In genomic region chr9:14348416-14348815, GRCm38 (mm10) we compare ENCODE assay signal across 9 mouse cellular contexts. TPM values are rescaled to one million over a fixed set of nuclear protein-coding genes. Genes with fewer than 3 reads are reported as not detected.
DNase-seq lines count a peak whose midpoint lies in the region; ATAC-seq and TF ChIP-seq lines count a peak whose summit lies in the region.
"Had no signal": no experiment of that assay in that cellular context is flagged by ENCODE, and none has a peak within 500 bp of the region (broad histone marks: within the 10 kb centered on the region; RNA-seq: fewer than 3 reads in every experiment).

No protein-coding gene starts in this region.

- WGBS in heart, adult 2 months, result 65% methylated on average over 4 of the region's 4 CpGs
- WGBS in heart, embryonic 12.5 days, result 55% methylated on average over 4 of the region's 4 CpGs

- DNase-seq in heart, adult 2 months, result peak; percentile 11 to 27
- DNase-seq in B cell, adult 2 months, result peak; percentile 57
- DNase-seq in ZHBTc4 (ENCODE audit: low read depth, low spot score), result peak; percentile 62
- peak; percentile 26 for DNase-seq in kidney, postnatal 14 days
- DNase-seq in spleen, postnatal 4 days (ENCODE audit: low spot score in 2 of 2), result peak; percentile 47 to 74
- no peak for DNase-seq in cerebellum, adult 11-12 months

- no peak for ATAC-seq in heart, embryonic 12.5 days (ENCODE audit: insufficient number of reproducible peaks, low FRiP score)
- no peak for ATAC-seq in monocyte, adult 5-6 weeks (replicated peaks; ENCODE audit: insufficient number of reproducible peaks, low FRiP score, low TSS enrichment, poor library complexity, severe bottlenecking)

- H3K36me3 ChIP-seq in heart, adult 2 months (ENCODE audit: control insufficient read depth, insufficient read depth, low read length), result no peaks in the 10 kb centered on the region
- no peaks in the 10 kb centered on the region for H3K36me3 ChIP-seq in heart, embryonic 12.5 days
- H3K36me3 ChIP-seq: limb, embryonic 12.5 days had no signal

- H3K9me3 ChIP-seq in heart, embryonic 12.5 days (replicated peaks), result no peaks in the 10 kb centered on the region
- H3K9me3 ChIP-seq: limb, embryonic 12.5 days had no signal

- peak; percentile 89 for TF ChIP-seq CTCF in heart, adult 2 months (IDR thresholded peaks at IDR 0.05)

- no peaks in the 10 kb centered on the region for H3K4me1 ChIP-seq in heart, adult 2 months (ENCODE audit: control insufficient read depth, insufficient read depth, low read length)
- no peaks in the 10 kb centered on the region for H3K4me1 ChIP-seq in heart, embryonic 12.5 days (replicated peaks)

- no peak overlapping the region for H3K4me2 ChIP-seq in heart, embryonic 12.5 days
- H3K4me2 ChIP-seq: limb, embryonic 12.5 days had no signal

- no peaks in the 10 kb centered on the region for H3K27me3 ChIP-seq in heart, adult 2 months (ENCODE audit: control insufficient read depth, insufficient read depth, low read length)
- H3K27me3 ChIP-seq in heart, embryonic 12.5 days (replicated peaks), result 0 out of 2 replicates have a peak, but pooled peaks cover 8% of the 10 kb centered on the region
- H3K27me3 ChIP-seq: limb, embryonic 12.5 days had no signal

- no peak overlapping the region for H3K27ac ChIP-seq in heart, adult 2 months
- no peak overlapping the region for H3K27ac ChIP-seq in heart, embryonic 12.5 days (ENCODE audit: poor library complexity, severe bottlenecking)
- H3K27ac ChIP-seq: limb, embryonic 12.5 days had no signal

- TF ChIP-seq POLR2A in heart, adult 2 months (IDR thresholded peaks at IDR 0.05; ENCODE audit: insufficient read depth, low read depth, low read length), result no peak

- H3K79me2 ChIP-seq in heart, adult 2 months (replicated peaks; ENCODE audit: control insufficient read depth, insufficient read depth, low read length), result no peaks in the 10 kb centered on the region

- intact Hi-C loops in heart, adult 2 months (cut with DNase I), result loop anchor here (2.0 to 5.0 kb wide), 2 partner anchors 38 to 349 kb away; no protein-coding TSS in a partner anchor

- H3K9ac ChIP-seq in heart, adult 2 months (ENCODE audit: low read depth, low read length), result no peak overlapping the region
- H3K9ac ChIP-seq in heart, embryonic 12.5 days, result no peak overlapping the region
- H3K9ac ChIP-seq: limb, embryonic 12.5 days had no signal

- no peak overlapping the region for H3K4me3 ChIP-seq in heart, adult 2 months
- H3K4me3 ChIP-seq in heart, embryonic 12.5 days, result no peak overlapping the region
- H3K4me3 ChIP-seq: limb, embryonic 12.5 days had no signal

- TF ChIP-seq EP300 in heart, adult 2 months (IDR thresholded peaks at IDR 0.05; ENCODE audit: insufficient read depth, low read depth, low read length), result no peak

RNA-seq across cellular contexts. Expression of gene Endod1, which starts 32.9 kb away (rescaled TPM):
- total RNA-seq in heart, adult 2 months (2021), result 1 to 10 TPM; 7.9 to 8.0 TPM
- 9.3 and 10.0 TPM in 2 replicates for polyA plus RNA-seq in heart, adult 2 months (2012; rRNA removed)
- 10.7 TPM in 2 replicates for polyA plus RNA-seq in heart, embryonic 12.5 days (2016; fragmentation: Nextera tagmentation; extraction: Ambion mirVana)
- total RNA-seq in monocyte, adult 5-6 weeks (2017), result 9.1 to 14.7 TPM (median 11.1 TPM) in 3 replicates
